Mouse (Mus musculus) R1 (cell line): ENCODE results near the gene Mtif3.

Experiments
- DNase-seq: peaks from one replicate; pipeline ENCODE4 v3.0.0-alpha.2; 2018; ENCODE audit warnings: low read depth, low spot score

Gene Mtif3

GRCm38 (mm10) chr5:146916273-146916672, 47.3 kb downstream of the Mtif3 start:
- DNase-seq, result peak; percentile 88

GRCm38 (mm10) chr5:146914088-146914766, 49.4 kb downstream of the Mtif3 start:
- peak; percentile 78 for DNase-seq

- no peak for DNase-seq
Observed at GRCm38 (mm10) chr5:146913355-146913754, 50.2 kb downstream of the Mtif3 start.

- DNase-seq, result peak; percentile 90
Observed at GRCm38 (mm10) chr5:146912206-146912605, 51.4 kb downstream of the Mtif3 start.

GRCm38 (mm10) chr5:146908629-146909028, 55.0 kb downstream of the Mtif3 start:
- peak; percentile 66 for DNase-seq

- DNase-seq, result no peak
Observed at GRCm38 (mm10) chr5:146907533-146907932, 56.1 kb downstream of the Mtif3 start.

- DNase-seq, result peak; percentile 91
Observed at GRCm38 (mm10) chr5:146905486-146906172, 58.0 kb downstream of the Mtif3 start.

GRCm38 (mm10) chr5:146904404-146904803, 59.2 kb downstream of the Mtif3 start:
- peak; percentile 89 for DNase-seq
